8 mouse cellular contexts compared by ENCODE assay signal in the genomic region with DNA sequence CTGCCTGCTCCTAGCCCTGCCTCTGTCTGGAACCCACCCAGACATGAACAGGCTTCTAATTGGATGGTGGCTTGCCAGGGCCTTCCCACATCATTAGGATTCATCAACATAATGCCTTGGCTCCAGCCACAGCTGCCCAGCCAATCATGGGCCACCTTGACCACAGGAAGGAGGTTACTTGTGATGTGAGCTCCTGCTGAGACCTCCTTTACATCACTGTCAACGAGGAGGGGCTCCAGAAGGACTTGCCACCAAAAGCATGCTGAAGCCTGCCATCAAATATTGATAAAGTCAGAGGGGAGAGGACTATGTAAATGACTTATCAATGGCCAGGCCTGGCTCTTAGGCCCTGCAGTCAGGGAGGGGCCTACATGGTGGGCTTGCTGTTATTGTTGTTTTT.
A peak's percentile ranks its signal among the peaks of the same experiment; 100 is the strongest.
DNase-seq lines count a peak whose midpoint lies in the region; ATAC-seq lines count a peak whose summit lies in the region.
"Not testable (repeated sequence)": the region's sequence is repeated elsewhere in the genome, so short reads cannot be mapped to it uniquely, and the experiment has no call there.

No protein-coding gene starts in this region.

- H3K4me2 ChIP-seq in forebrain, embryonic 14.5 days (ENCODE audit: low read length); hindbrain, embryonic 11.5 days (replicated peaks; ENCODE audit: low read depth, low read length); midbrain, embryonic 14.5 days (ENCODE audit: low read length): not testable (repeated sequence)

- H3K4me1 ChIP-seq in forebrain, embryonic 14.5 days (ENCODE audit: control insufficient read depth, insufficient read depth, low read length); hindbrain, embryonic 11.5 days (replicated peaks; ENCODE audit: control insufficient read depth, insufficient read depth, low read length); midbrain, embryonic 14.5 days (ENCODE audit: control insufficient read depth, insufficient read depth, low read length): not testable (repeated sequence)

- H3K27ac ChIP-seq in forebrain, embryonic 14.5 days (ENCODE audit: low read depth, low read length); hindbrain, embryonic 11.5 days (ENCODE audit: low read depth, low read length); midbrain, embryonic 14.5 days (replicated peaks; ENCODE audit: low read depth, low read length): not testable (repeated sequence)

- DNase-seq in Muller cell, postnatal 12 days (ENCODE audit: inconsistent ontology term), result peak; percentile 35
- DNase-seq in cerebellum, postnatal 10 days, result peak; percentile 31 to 63
- peak; percentile 1 for DNase-seq in embryo, embryonic 10.5 days (ENCODE audit: low spot score)
- peak; percentile 0 for DNase-seq in forebrain, embryonic 14.5 days (ENCODE audit: low spot score)
- DNase-seq in hindbrain, embryonic 11.5 days (ENCODE audit: low spot score), result peak; percentile 2
- DNase-seq in left cerebral cortex, postnatal 4 days, result peak; percentile 64
- peak; percentile 6 for DNase-seq in midbrain, embryonic 14.5 days
- peak; percentile 65 for DNase-seq in retina, embryonic 14.5 days (ENCODE audit: low spot score)

- not testable (repeated sequence) for H3K36me3 ChIP-seq in forebrain, embryonic 14.5 days (ENCODE audit: control insufficient read depth, insufficient read depth, low read length); hindbrain, embryonic 11.5 days (ENCODE audit: control insufficient read depth, insufficient read depth, low read length); midbrain, embryonic 14.5 days (ENCODE audit: control insufficient read depth, insufficient read depth, low read length)

- intact Hi-C loops in left cerebral cortex, postnatal 4 days (cut with DNase I), result not testable (repeated sequence)

- 0% methylated on average over 1 of the region's 1 CpGs for WGBS in forebrain, embryonic 14.5 days
- WGBS in hindbrain, embryonic 11.5 days, result 5% methylated on average over 1 of the region's 1 CpGs
- WGBS in midbrain, embryonic 14.5 days, result 0% methylated on average over 1 of the region's 1 CpGs

- H3K9ac ChIP-seq in forebrain, embryonic 14.5 days (ENCODE audit: low read length); hindbrain, embryonic 11.5 days (ENCODE audit: low read depth, low read length); midbrain, embryonic 14.5 days (replicated peaks; ENCODE audit: low read length): not testable (repeated sequence)

- not testable (repeated sequence) for H3K27me3 ChIP-seq in forebrain, embryonic 14.5 days (replicated peaks; ENCODE audit: control insufficient read depth, insufficient read depth, low read length); hindbrain, embryonic 11.5 days (ENCODE audit: control insufficient read depth, insufficient read depth, low read length); midbrain, embryonic 14.5 days (ENCODE audit: control insufficient read depth, insufficient read depth, low read length)

- ATAC-seq in forebrain, embryonic 14.5 days; hindbrain, embryonic 11.5 days (ENCODE audit: low FRiP score); midbrain, embryonic 14.5 days (ENCODE audit: low FRiP score, low TSS enrichment): not testable (repeated sequence)

- not testable (repeated sequence) for H3K9me3 ChIP-seq in forebrain, embryonic 14.5 days (replicated peaks; ENCODE audit: control insufficient read depth, low read length); hindbrain, embryonic 11.5 days (ENCODE audit: control insufficient read depth, low read length); midbrain, embryonic 14.5 days (ENCODE audit: control insufficient read depth, low read length)

- not testable (repeated sequence) for H3K4me3 ChIP-seq in forebrain, embryonic 14.5 days (ENCODE audit: low read depth, low read length); hindbrain, embryonic 11.5 days (ENCODE audit: low read depth, low read length); midbrain, embryonic 14.5 days (replicated peaks; ENCODE audit: low read depth, low read length)

Comparison
In these comparisons a context has a peak if more than half of its experiments do, and no peak if none do; other contexts are left out.
1. DNase-seq: peak in every context shown above with its lines; median percentile 65 in retina, embryonic 14.5 days; 64 in left cerebral cortex, postnatal 4 days; 47 in cerebellum, postnatal 10 days; 35 in Muller cell, postnatal 12 days; 6 in midbrain, embryonic 14.5 days; 2 in hindbrain, embryonic 11.5 days; 1 in embryo, embryonic 10.5 days; 0 in forebrain, embryonic 14.5 days.